Mouse (Mus musculus) forebrain, embryonic 11.5 days (tissue): ENCODE measurements at regions not wholly inside any gene's neighbourhood (a gene's known extent, or its start where the extent isn't known, plus 50 kb on each side); places are given as distances from the start of the nearest gene placed in this dataset.

Experiments
- ATAC-seq: fragments of 200-750 bp; cut with Nextera tagmentation; replicated peaks from 2 replicates; pipeline ENCODE4 v1.8.0; 2017; ENCODE audit warnings: moderate TSS enrichment; ENCODE audit not compliant: low FRiP score
- DNase-seq: peaks from one replicate; pipeline ENCODE4 v3.0.0-alpha.2; 2017; ENCODE audit warnings: low spot score
- H3K27ac ChIP-seq: fragments of 300-500 bp; sonication (generic); 2 replicates; pipeline ENCODE4 v1.5.1; 2014; ENCODE audit warnings: low read depth, low read length
- H3K27me3 ChIP-seq: fragments of 300-500 bp; sonication (generic); 2 replicates; pipeline ENCODE4 v1.6.1; 2014; ENCODE audit warnings: mild to moderate bottlenecking, low read length, mixed read lengths; ENCODE audit not compliant: control insufficient read depth, insufficient read depth
- H3K36me3 ChIP-seq: fragments of 300-500 bp; sonication (generic); 2 replicates; pipeline ENCODE4 v1.6.1; 2014; ENCODE audit warnings: mild to moderate bottlenecking, low read length, moderate library complexity, mixed read lengths; ENCODE audit not compliant: control insufficient read depth, insufficient read depth
- H3K4me1 ChIP-seq: fragments of 300-500 bp; sonication (generic); replicated peaks from 2 replicates; pipeline ENCODE4 v1.6.1; 2014; ENCODE audit warnings: low read length, mixed read lengths; ENCODE audit not compliant: control insufficient read depth, insufficient read depth
- H3K4me2 ChIP-seq: fragments of 300-500 bp; sonication (generic); 2 replicates; pipeline ENCODE4 v1.6.1; 2014; ENCODE audit warnings: low read depth, mild to moderate bottlenecking, low read length, moderate library complexity, mixed read lengths; ENCODE audit not compliant: severe bottlenecking
- H3K4me3 ChIP-seq: fragments of 300-500 bp; sonication (generic); 2 replicates; pipeline ENCODE4 v1.5.1; 2014; ENCODE audit warnings: low read depth, low read length
- H3K9ac ChIP-seq: fragments of 300-500 bp; sonication (generic); 2 replicates; pipeline ENCODE4 v1.6.1; 2014; ENCODE audit warnings: low read length
- H3K9me3 ChIP-seq: fragments of 300-500 bp; sonication (generic); 2 replicates; pipeline ENCODE4 v1.6.1; 2016; ENCODE audit warnings: low read length, mixed read lengths; ENCODE audit not compliant: control insufficient read depth
- WGBS: fragments of 180-500 bp; shearing (Covaris S2); extraction: QIAGEN DNeasy Blood & Tissue Kit; methylation state at CpG from one replicate; pipeline ENCODE4 v1.1.7; 2014; 5-methylcytosine and 5-hydroxymethylcytosine counted together

- H3K9me3 ChIP-seq, result no peaks in the 10 kb centered on the region; the same call in 1 of the 2 replicates
- no peak overlapping the region for H3K4me2 ChIP-seq
- H3K4me3 ChIP-seq, result no peak overlapping the region
- 68% methylated on average over 4 of the region's 4 CpGs for WGBS
- H3K36me3 ChIP-seq, result no peaks in the 10 kb centered on the region
- no peak overlapping the region for H3K27ac ChIP-seq
- no peaks in the 10 kb centered on the region for H3K27me3 ChIP-seq
- H3K4me1 ChIP-seq, result no peaks in the 10 kb centered on the region
- H3K9ac ChIP-seq, result no peak overlapping the region
- DNase-seq (no peak), ATAC-seq (no peak)
Measured at GRCm38 (mm10) chr5:4697346-4698095, 60.3 kb downstream of the Fzd1 start.

GRCm38 (mm10) chr5:4696701-4697100 is 61.1 kb downstream of the Fzd1 start:
- no peaks in the 10 kb centered on the region for H3K36me3 ChIP-seq
- H3K4me1 ChIP-seq, result no peaks in the 10 kb centered on the region
- H3K9ac ChIP-seq, result no peak overlapping the region
- H3K4me2 ChIP-seq, result no peak overlapping the region
- no peak for ATAC-seq
- DNase-seq, result no peak
- no peak overlapping the region for H3K27ac ChIP-seq
- H3K27me3 ChIP-seq, result no peaks in the 10 kb centered on the region
- no peaks in the 10 kb centered on the region; the same call in 1 of the 2 replicates for H3K9me3 ChIP-seq
- H3K4me3 ChIP-seq, result no peak overlapping the region

- WGBS, result 85% methylated on average over 2 of the region's 2 CpGs
- ATAC-seq, result no peak
Measured at GRCm38 (mm10) chr5:4689130-4689529, 68.7 kb downstream of the Fzd1 start.

DNA sequence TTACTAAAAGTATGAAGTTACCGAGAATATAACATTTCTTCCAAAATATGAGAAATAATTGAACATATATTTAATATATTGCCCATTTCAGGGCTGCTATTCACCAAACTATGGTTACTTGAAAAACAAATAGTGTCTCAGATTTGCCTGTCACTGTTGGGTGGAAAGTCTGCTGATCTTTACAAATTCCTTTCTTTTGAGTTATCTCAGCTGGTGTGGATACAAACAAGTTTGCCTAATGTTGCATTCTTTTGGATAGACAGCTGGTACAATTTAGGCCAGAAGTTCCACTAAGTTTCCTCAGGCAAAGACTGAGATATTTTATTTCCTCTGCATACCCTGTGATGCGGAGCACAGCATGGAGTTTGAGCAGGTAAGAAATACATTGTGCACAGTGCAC is 82.5 kb downstream of the Fzd1 start:
- H3K4me1 ChIP-seq, result no peaks in the 10 kb centered on the region
- H3K27me3 ChIP-seq, result no peaks in the 10 kb centered on the region
- ATAC-seq (no peak), DNase-seq (no peak)
- 87% methylated on average over 2 of the region's 2 CpGs for WGBS
- no peaks in the 10 kb centered on the region for H3K9me3 ChIP-seq
- H3K4me3 ChIP-seq, result no peak overlapping the region
- H3K4me2 ChIP-seq, result no peak overlapping the region
- H3K27ac ChIP-seq, result no peak overlapping the region
- no peaks in the 10 kb centered on the region for H3K36me3 ChIP-seq
- no peak overlapping the region for H3K9ac ChIP-seq

More at GRCm38 (mm10) chr5:4689130-4689529, 68.7 kb downstream of the Fzd1 start:
- Histone ChIP-seq H3K4me2 (no peak overlapping the region), H3K36me3 (no peaks in the 10 kb centered on the region), H3K9ac (no peak overlapping the region), H3K27ac (no peak overlapping the region), H3K4me1 (peaks cover 2% of the 10 kb centered on the region; the same call in 1 of the 2 replicates), H3K27me3 (no peaks in the 10 kb centered on the region), H3K9me3 (no peaks in the 10 kb centered on the region), H3K4me3 (no peak overlapping the region)
- no peak for DNase-seq

DNA sequence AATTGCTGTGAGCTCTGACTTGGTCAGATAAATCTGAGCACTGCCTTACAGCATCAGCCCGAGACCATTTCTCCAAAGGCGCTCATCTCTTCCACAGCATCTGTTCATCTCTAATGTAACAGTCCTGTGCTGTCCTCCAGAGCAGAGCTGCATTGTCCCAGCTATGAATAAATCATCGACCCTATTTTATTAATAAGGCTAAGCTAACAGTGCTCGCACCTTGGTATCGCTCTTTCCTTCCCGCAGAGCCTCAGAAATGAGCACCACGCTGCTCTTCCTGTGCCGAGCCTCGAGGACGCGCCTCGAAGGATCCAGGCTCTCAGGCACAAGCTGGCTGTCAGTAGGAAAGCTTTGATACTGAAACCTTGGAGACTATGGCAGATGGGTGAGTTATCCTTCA is 91.5 kb downstream of the Fzd1 start:
- WGBS, result 83% methylated on average over 12 of the region's 12 CpGs

GRCm38 (mm10) chr5:4665978-4666377 is 91.9 kb downstream of the Fzd1 start:
- H3K27ac ChIP-seq, result no peak overlapping the region
- DNase-seq (no peak), ATAC-seq (no peak)
- H3K9ac ChIP-seq, result no peak overlapping the region
- no peaks in the 10 kb centered on the region for H3K9me3 ChIP-seq
- peaks cover 5% of the 10 kb centered on the region for H3K4me1 ChIP-seq
- H3K4me3 ChIP-seq, result no peak overlapping the region
- H3K27me3 ChIP-seq, result no peaks in the 10 kb centered on the region
- H3K36me3 ChIP-seq, result no peaks in the 10 kb centered on the region
- no peak overlapping the region for H3K4me2 ChIP-seq
- WGBS, result 86% methylated on average over 9 of the region's 9 CpGs

More for the DNA sequence above, 91.5 kb downstream of the Fzd1 start:
- no peaks in the 10 kb centered on the region for H3K9me3 ChIP-seq
- H3K4me3 ChIP-seq, result no peak overlapping the region
- H3K4me2 ChIP-seq, result no peak overlapping the region
- H3K27me3 ChIP-seq, result no peaks in the 10 kb centered on the region
- no peaks in the 10 kb centered on the region for H3K36me3 ChIP-seq
- no peak overlapping the region for H3K27ac ChIP-seq
- ATAC-seq (no peak), DNase-seq (no peak)
- peaks cover 4% of the 10 kb centered on the region for H3K4me1 ChIP-seq
- no peak overlapping the region for H3K9ac ChIP-seq

GRCm38 (mm10) chr5:4664918-4665317 is 92.9 kb downstream of the Fzd1 start:
- 83% methylated on average over 4 of the region's 4 CpGs for WGBS
- H3K27ac ChIP-seq, result no peak overlapping the region
- ATAC-seq, result no peak

DNA sequence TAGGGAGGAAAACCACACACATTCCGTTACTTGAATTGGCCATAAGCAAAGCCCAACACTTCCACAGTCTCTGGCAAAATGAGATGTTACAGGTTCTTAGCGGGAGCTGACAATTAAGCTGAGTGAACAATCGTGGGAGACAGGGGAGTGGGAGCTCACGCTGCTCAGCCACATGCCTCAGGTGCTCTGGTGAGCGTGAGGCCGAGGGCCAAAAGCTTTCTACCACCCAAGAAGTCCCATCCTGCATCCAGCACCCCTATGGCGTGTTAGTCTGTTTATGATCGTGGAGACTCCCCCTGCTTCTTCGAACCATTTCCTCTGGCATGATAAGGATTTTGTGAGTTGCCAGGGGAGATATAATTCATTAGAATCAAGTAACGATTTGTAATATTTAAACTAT is 93.3 kb downstream of the Fzd1 start:
- no peak for DNase-seq

More at GRCm38 (mm10) chr5:4664918-4665317, 92.9 kb downstream of the Fzd1 start:
- no peak for DNase-seq
- Histone ChIP-seq H3K27me3 (no peaks in the 10 kb centered on the region), H3K4me2 (no peak overlapping the region), H3K9ac (no peak overlapping the region), H3K4me3 (no peak overlapping the region), H3K9me3 (no peaks in the 10 kb centered on the region), H3K36me3 (no peaks in the 10 kb centered on the region), H3K4me1 (peaks cover 5% of the 10 kb centered on the region)

DNA sequence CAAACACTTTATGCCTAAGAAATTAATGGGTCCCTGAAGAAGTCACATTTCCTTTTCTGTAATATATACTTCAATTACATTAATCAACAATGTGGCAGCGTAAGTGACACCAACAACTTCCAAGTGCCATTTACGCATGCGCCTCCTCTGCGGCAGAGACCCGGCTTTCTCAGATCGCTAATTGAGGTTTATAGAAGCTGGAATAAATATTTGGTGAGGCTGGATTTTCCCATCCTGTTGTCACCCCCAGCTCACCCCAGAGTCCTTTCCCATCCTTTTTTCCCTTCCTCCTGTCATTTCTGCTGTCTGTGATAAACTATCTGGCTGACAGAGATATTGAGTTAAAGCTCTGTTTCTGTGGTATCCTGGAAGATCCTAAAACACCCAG is 95.6 kb downstream of the Fzd1 start:
- ATAC-seq (no peak), DNase-seq (no peak)
- WGBS, result 77% methylated on average over 6 of the region's 6 CpGs
- Histone ChIP-seq H3K4me2 (no peak overlapping the region), H3K9ac (no peak overlapping the region; the same call in 1 of the 2 replicates), H3K27ac (no peak overlapping the region), H3K9me3 (no peaks in the 10 kb centered on the region; the same call in 1 of the 2 replicates), H3K27me3 (no peaks in the 10 kb centered on the region), H3K36me3 (no peaks in the 10 kb centered on the region), H3K4me3 (no peak overlapping the region), H3K4me1 (peaks cover 5% of the 10 kb centered on the region)

More for the DNA sequence above, 93.3 kb downstream of the Fzd1 start:
- Histone ChIP-seq H3K27me3 (no peaks in the 10 kb centered on the region), H3K4me3 (no peak overlapping the region), H3K9me3 (no peaks in the 10 kb centered on the region), H3K27ac (no peak overlapping the region), H3K36me3 (no peaks in the 10 kb centered on the region), H3K4me1 (peaks cover 5% of the 10 kb centered on the region), H3K4me2 (no peak overlapping the region), H3K9ac (no peak overlapping the region)
- no peak for ATAC-seq
- 71% methylated on average over 10 of the region's 10 CpGs for WGBS
